Mouse (Mus musculus) limb, embryonic 14.5 days (tissue): ENCODE measurements around the gene Crtap. TPM values are rescaled to one million over a fixed set of nuclear protein-coding genes. Genes with fewer than 3 reads are reported as not detected.

Experiments used
- ATAC-seq: fragments of 200-750 bp; cut with Nextera tagmentation; 2 replicates; pipeline ENCODE4 v1.8.0; 2017; ENCODE audit warnings: low read depth, moderate number of reproducible peaks, moderate TSS enrichment; ENCODE audit not compliant: low FRiP score
- DNase-seq: peaks from one replicate; pipeline ENCODE4 v3.0.0-alpha.2; 2015; ENCODE audit warnings: low spot score
- H3K27ac ChIP-seq: fragments of 300-500 bp; sonication (generic); replicated peaks from 2 replicates; pipeline ENCODE4 v1.5.1; 2014; ENCODE audit warnings: low read depth, mild to moderate bottlenecking, low read length, moderate library complexity, mixed read lengths
- H3K27me3 ChIP-seq: fragments of 300-500 bp; sonication (generic); 2 replicates; pipeline ENCODE4 v1.6.1; 2014; ENCODE audit warnings: low read length, mixed read lengths; ENCODE audit not compliant: control insufficient read depth, insufficient read depth
- H3K36me3 ChIP-seq: fragments of 300-500 bp; sonication (generic); 2 replicates; pipeline ENCODE4 v1.6.1; 2014; ENCODE audit warnings: mild to moderate bottlenecking, low read length, moderate library complexity, mixed read lengths; ENCODE audit not compliant: control insufficient read depth, insufficient read depth
- H3K4me1 ChIP-seq: fragments of 300-500 bp; sonication (generic); 2 replicates; pipeline ENCODE4 v1.6.1; 2014; ENCODE audit warnings: antibody characterized with exemption, low read length, mixed read lengths; ENCODE audit not compliant: control insufficient read depth, insufficient read depth
- H3K4me2 ChIP-seq: fragments of 300-500 bp; sonication (generic); replicated peaks from 2 replicates; pipeline ENCODE4 v1.6.1; 2014; ENCODE audit warnings: low read depth, mild to moderate bottlenecking, low read length, moderate library complexity; ENCODE audit not compliant: severe bottlenecking
- H3K4me3 ChIP-seq: fragments of 300-500 bp; sonication (generic); replicated peaks from 2 replicates; pipeline ENCODE4 v1.5.1; 2014; ENCODE audit warnings: low read length
- H3K9ac ChIP-seq: fragments of 300-500 bp; sonication (generic); 2 replicates; pipeline ENCODE4 v1.6.1; 2014; ENCODE audit warnings: mild to moderate bottlenecking, low read depth, low read length, moderate library complexity; ENCODE audit not compliant: severe bottlenecking
- H3K9me3 ChIP-seq: fragments of 300-500 bp; sonication (generic); 2 replicates; pipeline ENCODE4 v1.6.1; 2016; ENCODE audit warnings: low read length; ENCODE audit not compliant: control insufficient read depth
- POLR2A ChIP-seq: fragments of 200-500 bp; IDR thresholded peaks from 2 replicates; pipeline ENCODE4 v1.8.0; 2012; ENCODE audit warnings: inconsistent platforms, mild to moderate bottlenecking, moderate library complexity, borderline replicate concordance; ENCODE audit not compliant: insufficient read depth, insufficient read length; ENCODE audit errors: extremely low read depth
- WGBS: fragments of 180-500 bp; shearing (Covaris S2); extraction: QIAGEN DNeasy Blood & Tissue Kit; methylation state at CpG from one replicate; pipeline ENCODE4 v1.1.7; 2014; 5-methylcytosine and 5-hydroxymethylcytosine counted together
- polyA plus RNA-seq, 2 experiments: library from polyadenylated mRNA; depleted of rRNA in 1 of 2; stranded (reverse) in 1 of 2; unstranded in 1 of 2; fragments of >200 nt; fragmentation: Nextera tagmentation in 1 of 2; extraction: Ambion mirVana in 1 of 2; gene quantifications; 2 replicates each; pipeline versions ENCODE4 v1.2.1 to v1.2.3; 2012 to 2014

Gene Crtap
- polyA plus RNA-seq (2012; rRNA removed): 242 and 272 TPM in 2 replicates
- 221 and 228 TPM in 2 replicates for polyA plus RNA-seq (2014; fragmentation: Nextera tagmentation; extraction: Ambion mirVana)

GRCm38 (mm10) chr9:114389905-114390748 lies at the start of gene Crtap:
TSS of gene Crtap (minus strand) at chr9:114390675.
- peak within 1 kb of the TSS; percentile 91 for H3K9ac ChIP-seq
- H3K4me1 ChIP-seq: peaks cover 12% of the 10 kb centered on the region; the same call in 1 of the 2 replicates
- peak; percentile 69 for DNase-seq
- WGBS: under 1% methylated on average over 71 of the region's 96 CpGs
- no peaks in the 10 kb centered on the region for H3K9me3 ChIP-seq
- TF ChIP-seq POLR2A: peak; percentile 74; the same call in 1 of the 2 replicates
- peaks cover 8% of the 10 kb centered on the region; the same call in 1 of the 2 replicates for H3K36me3 ChIP-seq
- H3K27me3 ChIP-seq: no peaks in the 10 kb centered on the region
- H3K27ac ChIP-seq: peak within 1 kb of the TSS; percentile 92
- peak; percentile 87 for ATAC-seq
- peak within 1 kb of the TSS; percentile 91 for H3K4me3 ChIP-seq
- peak within 1 kb of the TSS; percentile 68 for H3K4me2 ChIP-seq

- WGBS: 75% methylated on average over 2 of the region's 2 CpGs
Observed at GRCm38 (mm10) chr9:114435668-114436067, 45.2 kb upstream of the Crtap start.

GRCm38 (mm10) chr9:114428103-114428834 lies 37.8 kb upstream of the Crtap start:
- no peak for TF ChIP-seq POLR2A
- DNase-seq (no peak), ATAC-seq (no peak)

More at GRCm38 (mm10) chr9:114435668-114436067, 45.2 kb upstream of the Crtap start:
- Histone ChIP-seq H3K4me1 (no peaks in the 10 kb centered on the region), H3K36me3 (peaks cover 17% of the 10 kb centered on the region), H3K9ac (no peak overlapping the region), H3K9me3 (no peaks in the 10 kb centered on the region), H3K4me2 (no peak overlapping the region), H3K4me3 (no peak overlapping the region), H3K27ac (no peak overlapping the region), H3K27me3 (no peaks in the 10 kb centered on the region)
- ATAC-seq: no peak
- TF ChIP-seq POLR2A: no peak
- peak; percentile 7 for DNase-seq

GRCm38 (mm10) chr9:114427425-114427824 lies 37.0 kb upstream of the Crtap start:
- no peaks in the 10 kb centered on the region for H3K9me3 ChIP-seq
- 91% methylated on average over 8 of the region's 8 CpGs for WGBS
- no peak overlapping the region for H3K4me2 ChIP-seq
- no peak overlapping the region for H3K27ac ChIP-seq
- H3K4me3 ChIP-seq: no peak overlapping the region
- peaks cover 22% of the 10 kb centered on the region for H3K36me3 ChIP-seq
- DNase-seq (no peak), ATAC-seq (no peak)
- TF ChIP-seq POLR2A: no peak
- no peaks in the 10 kb centered on the region for H3K27me3 ChIP-seq
- H3K9ac ChIP-seq: no peak overlapping the region
- H3K4me1 ChIP-seq: no peaks in the 10 kb centered on the region

More at GRCm38 (mm10) chr9:114428103-114428834, 37.8 kb upstream of the Crtap start:
- Histone ChIP-seq H3K9ac (no peak overlapping the region), H3K4me3 (no peak overlapping the region), H3K9me3 (no peaks in the 10 kb centered on the region), H3K36me3 (peaks cover 22% of the 10 kb centered on the region), H3K4me2 (no peak overlapping the region), H3K27me3 (no peaks in the 10 kb centered on the region), H3K4me1 (no peaks in the 10 kb centered on the region), H3K27ac (no peak overlapping the region)
- 89% methylated on average over 12 of the region's 12 CpGs for WGBS

- Histone ChIP-seq H3K9me3 (no peaks in the 10 kb centered on the region), H3K4me2 (no peak overlapping the region), H3K36me3 (peaks cover 22% of the 10 kb centered on the region), H3K4me3 (no peak overlapping the region), H3K4me1 (no peaks in the 10 kb centered on the region), H3K9ac (no peak overlapping the region), H3K27me3 (no peaks in the 10 kb centered on the region), H3K27ac (no peak overlapping the region)
- no peak for TF ChIP-seq POLR2A
- ATAC-seq (no peak), DNase-seq (no peak)
- 98% methylated on average over 5 of the region's 5 CpGs for WGBS
Observed at GRCm38 (mm10) chr9:114426201-114426600, 35.7 kb upstream of the Crtap start.
